Mouse (Mus musculus): ENCODE measurements around the gene Hdhd3.

- TF ChIP-seq POLR2A (IDR thresholded peaks at IDR 0.05; ENCODE audit: low read depth, low read length) (no peak), CTCF (IDR thresholded peaks at IDR 0.05; ENCODE audit: extremely low read depth, insufficient read length, insufficient replicate concordance, low read depth, low read length) (no peak)
Observed at GRCm38 (mm10) chr4:62527655-62528054, 24.4 kb upstream of the Hdhd3 start.

Data from small intestine, adult 2 months (tissue).